Mouse (Mus musculus) heart, embryonic 13.5 days (tissue): Measurements from ENCODE around the gene Htr3a. TPM values are rescaled to one million over a fixed set of nuclear protein-coding genes. Genes with fewer than 3 reads are reported as not detected.

Experiments
- ATAC-seq: fragments of 200-750 bp; cut with Nextera tagmentation; 2 replicates; pipeline ENCODE4 v1.8.0; 2017; ENCODE audit warnings: moderate TSS enrichment; ENCODE audit not compliant: insufficient number of reproducible peaks, low FRiP score, low TSS enrichment; ENCODE audit errors: extremely low read depth
- H3K27ac ChIP-seq: fragments of 300-500 bp; sonication (generic); replicated peaks from 2 replicates; pipeline ENCODE4 v1.5.1; 2015; ENCODE audit warnings: moderate library complexity, mild to moderate bottlenecking, inconsistent platforms
- H3K27me3 ChIP-seq: fragments of 300-500 bp; sonication (generic); replicated peaks from 2 replicates; pipeline ENCODE4 v1.6.1; 2015; ENCODE audit warnings: mild to moderate bottlenecking, inconsistent platforms
- H3K36me3 ChIP-seq: fragments of 300-500 bp; sonication (generic); 2 replicates; pipeline ENCODE4 v1.6.1; 2015; ENCODE audit warnings: mild to moderate bottlenecking, inconsistent platforms
- H3K4me1 ChIP-seq: fragments of 300-500 bp; sonication (generic); 2 replicates; pipeline ENCODE4 v1.6.1; 2015; ENCODE audit warnings: inconsistent platforms
- H3K4me2 ChIP-seq: fragments of 300-500 bp; sonication (generic); 2 replicates; pipeline ENCODE4 v1.6.1; 2015; ENCODE audit warnings: inconsistent platforms, mild to moderate bottlenecking, moderate library complexity
- H3K4me3 ChIP-seq: fragments of 300-500 bp; sonication (generic); 2 replicates; pipeline ENCODE4 v1.5.1; 2015; ENCODE audit warnings: moderate library complexity, mild to moderate bottlenecking, inconsistent platforms
- H3K9ac ChIP-seq: fragments of 300-500 bp; sonication (generic); 2 replicates; pipeline ENCODE4 v1.6.1; 2015; ENCODE audit warnings: inconsistent platforms, mild to moderate bottlenecking, moderate library complexity
- H3K9me3 ChIP-seq: fragments of 300-500 bp; sonication (generic); 2 replicates; pipeline ENCODE4 v1.6.1; 2016; ENCODE audit warnings: inconsistent platforms
- WGBS: fragments of 180-500 bp; shearing (Covaris S2); methylation state at CpG from one replicate; pipeline ENCODE4 v1.1.7; 2015; ENCODE audit warnings: mixed read lengths; 5-methylcytosine and 5-hydroxymethylcytosine counted together
- polyA plus RNA-seq: library from polyadenylated mRNA; unstranded; fragments of >200 nt; fragmentation: Nextera tagmentation; extraction: Ambion mirVana; gene quantifications from 2 replicates; pipeline ENCODE4 v1.2.1, GENCODE M21; 2015

Htr3a gene
- 0.69 and 0.84 TPM in 2 replicates for polyA plus RNA-seq

GRCm38 (mm10) chr9:48910885-48911537, at the start of gene Htr3a:
Gene Htr3a (minus strand): TSS chr9:48911099.
- H3K27ac ChIP-seq: peak within 1 kb of the TSS; percentile 36; the same call in 1 of the 2 replicates
- no peaks in the 10 kb centered on the region for H3K9me3 ChIP-seq
- H3K9ac ChIP-seq: peak within 1 kb of the TSS; percentile 14; the same call in 1 of the 2 replicates
- H3K4me1 ChIP-seq: peaks cover 17% of the 10 kb centered on the region
- WGBS: 2% methylated on average over 9 of the region's 9 CpGs
- ATAC-seq: no peak; the same call in 1 of the 2 replicates
- H3K4me2 ChIP-seq: peak within 1 kb of the TSS; percentile 57
- peaks cover 20% of the 10 kb centered on the region for H3K27me3 ChIP-seq
- peak within 1 kb of the TSS; percentile 22 for H3K4me3 ChIP-seq
- no peaks in the 10 kb centered on the region for H3K36me3 ChIP-seq

GRCm38 (mm10) chr9:48947565-48947964, 36.7 kb upstream of the Htr3a start:
- no peaks in the 10 kb centered on the region for H3K27me3 ChIP-seq
- no peak overlapping the region for H3K9ac ChIP-seq
- H3K4me3 ChIP-seq: no peak overlapping the region
- no peak overlapping the region for H3K27ac ChIP-seq
- no peak for ATAC-seq
- H3K4me2 ChIP-seq: no peak overlapping the region
- no peaks in the 10 kb centered on the region for H3K36me3 ChIP-seq
- 79% methylated on average over 4 of the region's 4 CpGs for WGBS
- H3K4me1 ChIP-seq: peaks cover 11% of the 10 kb centered on the region
- no peaks in the 10 kb centered on the region for H3K9me3 ChIP-seq

- no peak for ATAC-seq
- H3K36me3 ChIP-seq: no peaks in the 10 kb centered on the region
- H3K4me2 ChIP-seq: peak overlapping the region; percentile 20
- H3K9ac ChIP-seq: no peak overlapping the region
- WGBS: 36% methylated on average over 1 of the region's 1 CpGs
- H3K9me3 ChIP-seq: no peaks in the 10 kb centered on the region
- peaks cover 17% of the 10 kb centered on the region for H3K4me1 ChIP-seq
- no peaks in the 10 kb centered on the region; the same call in 1 of the 2 replicates for H3K27me3 ChIP-seq
- H3K4me3 ChIP-seq: no peak overlapping the region
- peak overlapping the region; percentile 64 for H3K27ac ChIP-seq
These were observed 31.4 kb upstream of the Htr3a start for GRCm38 (mm10) chr9:48942349-48942748.

GRCm38 (mm10) chr9:48929436-48929835, 18.5 kb upstream of the Htr3a start:
- Histone ChIP-seq H3K36me3 (no peaks in the 10 kb centered on the region), H3K9ac (no peak overlapping the region), H3K9me3 (no peaks in the 10 kb centered on the region), H3K27me3 (peaks cover 30% of the 10 kb centered on the region), H3K4me1 (peaks cover 4% of the 10 kb centered on the region; the same call in 1 of the 2 replicates), H3K4me3 (no peak overlapping the region), H3K27ac (no peak overlapping the region), H3K4me2 (no peak overlapping the region)
- 63% methylated on average over 5 of the region's 5 CpGs for WGBS
- ATAC-seq: no peak

GRCm38 (mm10) chr9:48928781-48929180, 17.9 kb upstream of the Htr3a start:
- H3K9me3 ChIP-seq: no peaks in the 10 kb centered on the region
- no peaks in the 10 kb centered on the region for H3K36me3 ChIP-seq
- no peak overlapping the region for H3K27ac ChIP-seq
- H3K4me3 ChIP-seq: no peak overlapping the region
- no peak overlapping the region for H3K4me2 ChIP-seq
- no peak overlapping the region for H3K9ac ChIP-seq
- WGBS: 60% methylated on average over 3 of the region's 3 CpGs
- H3K4me1 ChIP-seq: peaks cover 4% of the 10 kb centered on the region; the same call in 1 of the 2 replicates
- no peak for ATAC-seq
- peaks cover 30% of the 10 kb centered on the region for H3K27me3 ChIP-seq

- no peak for ATAC-seq
- Histone ChIP-seq H3K4me3 (no peak overlapping the region), H3K9ac (no peak overlapping the region), H3K4me2 (no peak overlapping the region), H3K36me3 (no peaks in the 10 kb centered on the region), H3K4me1 (peaks cover 12% of the 10 kb centered on the region), H3K27me3 (no peaks in the 10 kb centered on the region), H3K9me3 (no peaks in the 10 kb centered on the region), H3K27ac (no peak overlapping the region)
- WGBS: 58% methylated on average over 18 of the region's 18 CpGs
These were observed 5.3 kb upstream of the Htr3a start for GRCm38 (mm10) chr9:48916011-48916788.

GRCm38 (mm10) chr9:48904421-48904820, 6.5 kb downstream of the Htr3a start:
- H3K27me3 ChIP-seq: peaks cover 13% of the 10 kb centered on the region
- H3K4me2 ChIP-seq: no peak overlapping the region
- H3K4me3 ChIP-seq: no peak overlapping the region
- H3K4me1 ChIP-seq: no peaks in the 10 kb centered on the region
- H3K9ac ChIP-seq: no peak overlapping the region
- 74% methylated on average over 5 of the region's 5 CpGs for WGBS
- ATAC-seq: no peak
- H3K9me3 ChIP-seq: no peaks in the 10 kb centered on the region
- no peaks in the 10 kb centered on the region for H3K36me3 ChIP-seq
- H3K27ac ChIP-seq: no peak overlapping the region

- no peaks in the 10 kb centered on the region for H3K4me1 ChIP-seq
- ATAC-seq: no peak
- H3K27ac ChIP-seq: no peak overlapping the region
- no peak overlapping the region for H3K4me3 ChIP-seq
- no peak overlapping the region for H3K9ac ChIP-seq
- H3K4me2 ChIP-seq: no peak overlapping the region
- H3K36me3 ChIP-seq: no peaks in the 10 kb centered on the region
- H3K27me3 ChIP-seq: 0 out of 2 replicates have a peak, but pooled peaks cover 7% of the 10 kb centered on the region
- H3K9me3 ChIP-seq: no peaks in the 10 kb centered on the region
- WGBS: 65% methylated on average over 2 of the region's 2 CpGs
These were observed 7.1 kb downstream of the Htr3a start for GRCm38 (mm10) chr9:48903766-48904165.

- H3K4me1 ChIP-seq: no peaks in the 10 kb centered on the region
- no peak overlapping the region for H3K9ac ChIP-seq
- no peak for ATAC-seq
- H3K4me2 ChIP-seq: no peak overlapping the region
- 18% methylated on average over 8 of the region's 8 CpGs for WGBS
- H3K4me3 ChIP-seq: no peak overlapping the region
- H3K36me3 ChIP-seq: no peaks in the 10 kb centered on the region
- H3K27me3 ChIP-seq: peaks cover 42% of the 10 kb centered on the region
- H3K9me3 ChIP-seq: no peaks in the 10 kb centered on the region
- no peak overlapping the region for H3K27ac ChIP-seq
These were observed 12.3 kb downstream of the Htr3a start for GRCm38 (mm10) chr9:48898551-48898950.

- H3K4me2 ChIP-seq: no peak overlapping the region
- no peaks in the 10 kb centered on the region for H3K9me3 ChIP-seq
- H3K27me3 ChIP-seq: peaks cover 49% of the 10 kb centered on the region
- no peak for ATAC-seq
- no peak overlapping the region for H3K9ac ChIP-seq
- H3K27ac ChIP-seq: no peak overlapping the region
- no peaks in the 10 kb centered on the region for H3K4me1 ChIP-seq
- H3K4me3 ChIP-seq: no peak overlapping the region
- WGBS: 24% methylated on average over 18 of the region's 18 CpGs
- H3K36me3 ChIP-seq: no peaks in the 10 kb centered on the region
These were observed 14.9 kb downstream of the Htr3a start for GRCm38 (mm10) chr9:48895819-48896536.

GRCm38 (mm10) chr9:48894755-48895154, 16.1 kb downstream of the Htr3a start:
- Histone ChIP-seq H3K4me3 (no peak overlapping the region), H3K9me3 (no peaks in the 10 kb centered on the region), H3K9ac (no peak overlapping the region), H3K36me3 (no peaks in the 10 kb centered on the region), H3K4me1 (no peaks in the 10 kb centered on the region), H3K4me2 (no peak overlapping the region), H3K27me3 (peaks cover 49% of the 10 kb centered on the region), H3K27ac (no peak overlapping the region)
- no peak for ATAC-seq
- 63% methylated on average over 6 of the region's 6 CpGs for WGBS
